10 mouse cellular contexts compared by ENCODE assay signal in genomic region chr9:96537615-96537919, GRCm38 (mm10). TPM values are rescaled to one million over a fixed set of nuclear protein-coding genes. Genes with fewer than 3 reads are reported as not detected.
DNase-seq lines count a peak whose midpoint lies in the region; ATAC-seq and TF ChIP-seq lines count a peak whose summit lies in the region.
"Had no signal": no experiment of that assay in that cellular context is flagged by ENCODE, and none has a peak within 500 bp of the region (broad histone marks: within the 10 kb centered on the region; RNA-seq: fewer than 3 reads in every experiment).

No protein-coding gene starts in this region.

- H3K4me2 ChIP-seq in intestine, embryonic 14.5 days (ENCODE audit: low read length), result peak overlapping the region; percentile 72; the same call in 1 of the 2 replicates
- H3K4me2 ChIP-seq in intestine, postnatal 0 days (replicated peaks; ENCODE audit: low read depth), result no peak overlapping the region
- peak overlapping the region; percentile 74 for H3K4me2 ChIP-seq in limb, embryonic 12.5 days

- no peak for TF ChIP-seq POLR2A in cerebellum, adult 2 months (IDR thresholded peaks at IDR 0.05; ENCODE audit: borderline replicate concordance, insufficient read depth, low read length)
- no peak for TF ChIP-seq POLR2A in ES-Bruce4 (IDR thresholded peaks at IDR 0.05; ENCODE audit: insufficient read depth, low read length)

- H3K27ac ChIP-seq in cerebellum, adult 2 months (ENCODE audit: insufficient read depth, low read length), result peak overlapping the region; percentile 0; the same call in 1 of the 2 replicates
- no peak overlapping the region for H3K27ac ChIP-seq in intestine, embryonic 14.5 days (ENCODE audit: low read depth)
- no peak overlapping the region for H3K27ac ChIP-seq in intestine, postnatal 0 days (ENCODE audit: low read depth, low read length)
- peak overlapping the region; percentile 5 for H3K27ac ChIP-seq in ES-Bruce4 (ENCODE audit: insufficient read depth, low read length)
- no peak overlapping the region for H3K27ac ChIP-seq in limb, embryonic 12.5 days

- H3K9ac ChIP-seq in intestine, embryonic 14.5 days (ENCODE audit: low read length), result no peak overlapping the region
- no peak overlapping the region for H3K9ac ChIP-seq in intestine, postnatal 0 days (ENCODE audit: low read depth, low read length)
- H3K9ac ChIP-seq in ES-Bruce4 (ENCODE audit: low read depth, poor library complexity, severe bottlenecking), result peak overlapping the region; percentile 63
- no peak overlapping the region for H3K9ac ChIP-seq in limb, embryonic 12.5 days (replicated peaks)

- H3K4me3 ChIP-seq in cerebellum, adult 2 months (replicated peaks; ENCODE audit: insufficient read depth, low read depth, low read length), result peak overlapping the region; percentile 4
- no peak overlapping the region for H3K4me3 ChIP-seq in intestine, embryonic 14.5 days (ENCODE audit: low read depth, low read length)
- H3K4me3 ChIP-seq in intestine, postnatal 0 days (ENCODE audit: low read depth, low read length), result no peak overlapping the region
- H3K4me3 ChIP-seq in ES-Bruce4 (ENCODE audit: low read depth, low read length), result peak overlapping the region; percentile 57
- 0 out of 2 replicates have a peak overlapping the region, but pooled peaks have one; percentile 45 for H3K4me3 ChIP-seq in limb, embryonic 12.5 days (replicated peaks)

- no peaks in the 10 kb centered on the region for H3K27me3 ChIP-seq in cerebellum, adult 2 months (ENCODE audit: control insufficient read depth, insufficient read depth, low read length)
- no peaks in the 10 kb centered on the region for H3K27me3 ChIP-seq in intestine, embryonic 14.5 days (replicated peaks; ENCODE audit: control insufficient read depth, insufficient read depth, low read length)
- H3K27me3 ChIP-seq in intestine, postnatal 0 days (replicated peaks; ENCODE audit: control insufficient read depth, insufficient read depth, low read length), result no peaks in the 10 kb centered on the region
- H3K27me3 ChIP-seq in ES-Bruce4 (ENCODE audit: control insufficient read depth, insufficient read depth, low read length, poor library complexity, severe bottlenecking), result no peaks in the 10 kb centered on the region
- no peaks in the 10 kb centered on the region for H3K27me3 ChIP-seq in limb, embryonic 12.5 days

- intact Hi-C loops in left cerebral cortex, postnatal 10 days (cut with DNase I), result no loop called here

- no peak for ATAC-seq in intestine, embryonic 14.5 days (replicated peaks; ENCODE audit: low FRiP score, low TSS enrichment, low read depth)
- no peak for ATAC-seq in intestine, postnatal 0 days
- no peak for ATAC-seq in limb, embryonic 12.5 days (ENCODE audit: insufficient number of reproducible peaks, insufficient read depth, low FRiP score, low TSS enrichment, low read depth)
- no peak for ATAC-seq in monocyte, adult 5-6 weeks (replicated peaks; ENCODE audit: insufficient number of reproducible peaks, low FRiP score, low TSS enrichment, poor library complexity, severe bottlenecking)

- no peaks in the 10 kb centered on the region for H3K9me3 ChIP-seq in intestine, embryonic 14.5 days (ENCODE audit: control insufficient read depth, low read length)
- no peaks in the 10 kb centered on the region for H3K9me3 ChIP-seq in intestine, postnatal 0 days (ENCODE audit: control insufficient read depth)
- no peaks in the 10 kb centered on the region for H3K9me3 ChIP-seq in ES-Bruce4 (replicated peaks; ENCODE audit: control insufficient read depth, insufficient read depth, low read length, poor library complexity, severe bottlenecking)
- H3K9me3 ChIP-seq in limb, embryonic 12.5 days, result no peaks in the 10 kb centered on the region
- H3K9me3 ChIP-seq: midbrain, embryonic 12.5 days had no signal

- TF ChIP-seq CTCF in cerebellum, adult 2 months (IDR thresholded peaks at IDR 0.05; ENCODE audit: borderline replicate concordance, insufficient read depth, low read depth, low read length), result no peak
- no peak for TF ChIP-seq CTCF in intestine, postnatal 0 days (IDR thresholded peaks at IDR 0.05; ENCODE audit: low read depth)
- no peak for TF ChIP-seq CTCF in ES-Bruce4 (IDR thresholded peaks at IDR 0.05; ENCODE audit: low read depth, low read length)

- peaks cover 17% of the 10 kb centered on the region for H3K36me3 ChIP-seq in intestine, embryonic 14.5 days (ENCODE audit: control insufficient read depth, insufficient read depth, low read length)
- H3K36me3 ChIP-seq in intestine, postnatal 0 days (ENCODE audit: control insufficient read depth, insufficient read depth), result peaks cover 8% of the 10 kb centered on the region
- no peaks in the 10 kb centered on the region for H3K36me3 ChIP-seq in ES-Bruce4 (ENCODE audit: control insufficient read depth, insufficient read depth, low read length, poor library complexity, severe bottlenecking)
- H3K36me3 ChIP-seq in limb, embryonic 12.5 days, result peaks cover 17% of the 10 kb centered on the region

- no peak for DNase-seq in cerebellum, adult 2 months
- no peak for DNase-seq in cerebellum, adult 9-11 months
- DNase-seq in intestine, embryonic 14.5 days (ENCODE audit: low spot score), result no peak
- DNase-seq in left cerebral cortex, postnatal 10 days (ENCODE audit: extremely low spot score in 1 of 2, low spot score in 2 of 2), result no peak

- no peaks in the 10 kb centered on the region for H3K4me1 ChIP-seq in cerebellum, adult 2 months (ENCODE audit: control insufficient read depth, insufficient read depth, low read length)
- H3K4me1 ChIP-seq in intestine, embryonic 14.5 days (replicated peaks; ENCODE audit: control insufficient read depth, insufficient read depth, low read length), result 0 out of 2 replicates have a peak, but pooled peaks cover 9% of the 10 kb centered on the region
- H3K4me1 ChIP-seq in intestine, postnatal 0 days (replicated peaks; ENCODE audit: control insufficient read depth, insufficient read depth, low read length), result no peaks in the 10 kb centered on the region
- no peaks in the 10 kb centered on the region for H3K4me1 ChIP-seq in ES-Bruce4 (ENCODE audit: control insufficient read depth, insufficient read depth, low read length)
- peaks cover 20% of the 10 kb centered on the region for H3K4me1 ChIP-seq in limb, embryonic 12.5 days (replicated peaks)

- TF ChIP-seq EP300 in ES-Bruce4 (IDR thresholded peaks at IDR 0.05; ENCODE audit: insufficient read depth, low read depth, low read length), result no peak

- 65% methylated on average over 6 of the region's 6 CpGs for WGBS in cerebellum, adult 2 months
- 91% methylated on average over 6 of the region's 6 CpGs for WGBS in intestine, embryonic 14.5 days
- WGBS in intestine, postnatal 0 days, result 91% methylated on average over 6 of the region's 6 CpGs
- 93% methylated on average over 6 of the region's 6 CpGs for WGBS in limb, embryonic 12.5 days

RNA-seq across cellular contexts. Expression of gene Gm28729, which starts 12.5 kb away (rescaled TPM):
- polyA plus RNA-seq in cerebellum, adult 2 months (2012; rRNA removed), result 0.21 and 0.35 TPM in 2 replicates
- polyA plus RNA-seq in intestine, embryonic 14.5 days (2014; fragmentation: Nextera tagmentation; extraction: Ambion mirVana), result not detected in 2 replicates
- not detected in 2 replicates for polyA plus RNA-seq in intestine, postnatal 0 days (2015; fragmentation: Nextera tagmentation; extraction: Ambion mirVana)
- not detected in 2 replicates for polyA plus RNA-seq in ES-Bruce4 (2011; ENCODE audit: insufficient read depth, insufficient read length, low read depth, missing spikeins)
- not detected in 2 replicates for polyA plus RNA-seq in limb, embryonic 12.5 days (2016; fragmentation: Nextera tagmentation; extraction: Ambion mirVana)
- total RNA-seq in left cerebral cortex, postnatal 10 days (2021), result not detected
- not detected in 3 replicates for total RNA-seq in monocyte, adult 5-6 weeks (2017)
- polyA plus RNA-seq: inflammation-experienced regulatory T-cells, adult 6 months; midbrain, embryonic 12.5 days had no signal

RNA-seq across cellular contexts. Expression of gene Rnf7, which starts 59.1 kb away (rescaled TPM):
- 326 and 346 TPM in 2 replicates for polyA plus RNA-seq in cerebellum, adult 2 months (2012; rRNA removed)
- polyA plus RNA-seq in intestine, embryonic 14.5 days (2014; fragmentation: Nextera tagmentation; extraction: Ambion mirVana), result 232 and 240 TPM in 2 replicates
- 141 and 143 TPM in 2 replicates for polyA plus RNA-seq in intestine, postnatal 0 days (2015; fragmentation: Nextera tagmentation; extraction: Ambion mirVana)
- 108 and 115 TPM in 2 replicates for polyA plus RNA-seq in ES-Bruce4 (2011; ENCODE audit: insufficient read depth, insufficient read length, low read depth, missing spikeins)
- polyA plus RNA-seq in limb, embryonic 12.5 days (2016; fragmentation: Nextera tagmentation; extraction: Ambion mirVana), result 241 and 247 TPM in 2 replicates
- 10 to 100 TPM; 52.9 to 53.1 TPM for total RNA-seq in left cerebral cortex, postnatal 10 days (2021)
- total RNA-seq in monocyte, adult 5-6 weeks (2017), result 49.1 to 62.7 TPM (median 62.4 TPM) in 3 replicates

Comparison
In these comparisons a context has a peak if more than half of its experiments do, and no peak if none do; other contexts are left out.
1. H3K27ac ChIP-seq: peak in cerebellum, adult 2 months (single experiment) and ES-Bruce4 (single experiment); none in intestine, embryonic 14.5 days (single experiment), intestine, postnatal 0 days (single experiment) and limb, embryonic 12.5 days (single experiment).
2. H3K4me3 ChIP-seq: peak in cerebellum, adult 2 months (single experiment), ES-Bruce4 (single experiment) and limb, embryonic 12.5 days (single experiment); none in intestine, embryonic 14.5 days (single experiment) and intestine, postnatal 0 days (single experiment).